Mouse (Mus musculus): ENCODE measurements around the gene Pou2af1.

DNA sequence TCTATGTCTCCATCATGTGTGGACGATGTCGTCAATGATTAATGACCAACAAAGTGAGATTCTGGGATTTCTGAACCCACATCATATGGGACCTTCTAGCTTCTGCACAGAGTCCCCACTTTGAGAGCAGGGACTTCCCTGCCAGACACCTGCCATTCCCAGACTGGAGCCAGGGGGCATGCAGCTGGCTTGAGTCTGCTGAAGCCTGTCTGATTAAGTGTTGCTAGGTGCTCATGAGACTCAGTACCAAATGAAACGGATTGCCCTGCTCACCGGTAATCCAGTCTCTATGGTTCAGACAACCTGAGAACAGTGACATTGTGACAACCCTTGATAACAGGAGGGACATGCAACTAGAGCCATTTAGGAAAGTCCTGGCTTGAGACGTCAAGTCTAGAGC, 49.5 kb upstream of the Pou2af1 start:
- TF ChIP-seq CTCF (IDR thresholded peaks at IDR 0.05; ENCODE audit: insufficient read depth, low read length): no peak
- TF ChIP-seq POLR2A (IDR thresholded peaks at IDR 0.05; ENCODE audit: borderline replicate concordance, extremely low read depth, low read depth, low read length): no peak
